Mouse (Mus musculus): ENCODE measurements around the gene Ehd4. TPM values are rescaled to one million over a fixed set of nuclear protein-coding genes. Genes with fewer than 3 reads are reported as not detected.
A peak's percentile ranks its signal among the peaks of the same experiment; 100 is the strongest.

Gene Ehd4
- polyA plus RNA-seq (2011; ENCODE audit: insufficient read length, low read depth, missing spikeins) = 19.5 and 22.9 TPM in 2 replicates

GRCm38 (mm10) chr2:120154361-120154894, at the start of gene Ehd4:
TSS of gene Ehd4 (minus strand) at chr2:120154606.
- Histone ChIP-seq H3K27ac (ENCODE audit: insufficient read depth, low read length) (no peak within 1 kb of the TSS), H3K4me3 (ENCODE audit: insufficient read depth, low read length) (peak within 1 kb of the TSS; percentile 77), H3K4me1 (ENCODE audit: control insufficient read depth, insufficient read depth, low read length) (no peaks in the 10 kb centered on the region; the same call in 1 of the 2 replicates)
- TF ChIP-seq POLR2A (IDR thresholded peaks at IDR 0.05; ENCODE audit: low read depth, low read length) (peak; percentile 60), CTCF (IDR thresholded peaks at IDR 0.05; ENCODE audit: borderline replicate concordance, insufficient read depth, low read length) (no peak)

- TF ChIP-seq POLR2A (IDR thresholded peaks at IDR 0.05; ENCODE audit: low read depth, low read length) (no peak), CTCF (IDR thresholded peaks at IDR 0.05; ENCODE audit: borderline replicate concordance, insufficient read depth, low read length) (no peak)
- no peak overlapping the region for H3K27ac ChIP-seq (ENCODE audit: insufficient read depth, low read length)
- no peak overlapping the region for H3K4me3 ChIP-seq (ENCODE audit: insufficient read depth, low read length)
- H3K4me1 ChIP-seq (ENCODE audit: control insufficient read depth, insufficient read depth, low read length) = no peaks in the 10 kb centered on the region
These were observed 49.3 kb upstream of the Ehd4 start for GRCm38 (mm10) chr2:120203742-120204141.

GRCm38 (mm10) chr2:120200077-120200476, 45.7 kb upstream of the Ehd4 start:
- no peak for TF ChIP-seq CTCF (IDR thresholded peaks at IDR 0.05; ENCODE audit: borderline replicate concordance, insufficient read depth, low read length)
- TF ChIP-seq POLR2A (IDR thresholded peaks at IDR 0.05; ENCODE audit: low read depth, low read length) = no peak
- H3K4me1 ChIP-seq (ENCODE audit: control insufficient read depth, insufficient read depth, low read length) = no peaks in the 10 kb centered on the region
- no peak overlapping the region for H3K4me3 ChIP-seq (ENCODE audit: insufficient read depth, low read length)
- H3K27ac ChIP-seq (ENCODE audit: insufficient read depth, low read length) = no peak overlapping the region

- no peak for TF ChIP-seq POLR2A (IDR thresholded peaks at IDR 0.05; ENCODE audit: low read depth, low read length)
- TF ChIP-seq CTCF (IDR thresholded peaks at IDR 0.05; ENCODE audit: borderline replicate concordance, insufficient read depth, low read length) = no peak
- no peaks in the 10 kb centered on the region for H3K4me1 ChIP-seq (ENCODE audit: control insufficient read depth, insufficient read depth, low read length)
- H3K4me3 ChIP-seq (ENCODE audit: insufficient read depth, low read length) = no peak overlapping the region
- H3K27ac ChIP-seq (ENCODE audit: insufficient read depth, low read length) = no peak overlapping the region
These were observed 33.8 kb upstream of the Ehd4 start for GRCm38 (mm10) chr2:120188174-120188573.

- TF ChIP-seq POLR2A (IDR thresholded peaks at IDR 0.05; ENCODE audit: low read depth, low read length) = no peak
- no peak for TF ChIP-seq CTCF (IDR thresholded peaks at IDR 0.05; ENCODE audit: borderline replicate concordance, insufficient read depth, low read length)
- no peak overlapping the region for H3K27ac ChIP-seq (ENCODE audit: insufficient read depth, low read length)
- no peaks in the 10 kb centered on the region for H3K4me1 ChIP-seq (ENCODE audit: control insufficient read depth, insufficient read depth, low read length)
- H3K4me3 ChIP-seq (ENCODE audit: insufficient read depth, low read length) = no peak overlapping the region
These were observed 33.2 kb upstream of the Ehd4 start for GRCm38 (mm10) chr2:120187583-120187982.

GRCm38 (mm10) chr2:120185527-120186276, 31.3 kb upstream of the Ehd4 start:
- no peak overlapping the region for H3K27ac ChIP-seq (ENCODE audit: insufficient read depth, low read length)
- peak; percentile 23; the same call in 1 of the 2 replicates for TF ChIP-seq CTCF (IDR thresholded peaks at IDR 0.05; ENCODE audit: borderline replicate concordance, insufficient read depth, low read length)
- TF ChIP-seq POLR2A (IDR thresholded peaks at IDR 0.05; ENCODE audit: low read depth, low read length) = no peak

GRCm38 (mm10) chr2:120178936-120179335, 24.5 kb upstream of the Ehd4 start:
- no peak overlapping the region for H3K4me3 ChIP-seq (ENCODE audit: insufficient read depth, low read length)
- no peaks in the 10 kb centered on the region for H3K4me1 ChIP-seq (ENCODE audit: control insufficient read depth, insufficient read depth, low read length)
- TF ChIP-seq POLR2A (IDR thresholded peaks at IDR 0.05; ENCODE audit: low read depth, low read length) (no peak), CTCF (IDR thresholded peaks at IDR 0.05; ENCODE audit: borderline replicate concordance, insufficient read depth, low read length) (no peak)
- H3K27ac ChIP-seq (ENCODE audit: insufficient read depth, low read length) = no peak overlapping the region

More at GRCm38 (mm10) chr2:120185527-120186276, 31.3 kb upstream of the Ehd4 start:
- no peak overlapping the region for H3K4me3 ChIP-seq (ENCODE audit: insufficient read depth, low read length)
- H3K4me1 ChIP-seq (ENCODE audit: control insufficient read depth, insufficient read depth, low read length) = no peaks in the 10 kb centered on the region

- H3K4me1 ChIP-seq (ENCODE audit: control insufficient read depth, insufficient read depth, low read length) = no peaks in the 10 kb centered on the region
- H3K27ac ChIP-seq (ENCODE audit: insufficient read depth, low read length) = no peak overlapping the region
- no peak for TF ChIP-seq POLR2A (IDR thresholded peaks at IDR 0.05; ENCODE audit: low read depth, low read length)
- peak; percentile 53 for TF ChIP-seq CTCF (IDR thresholded peaks at IDR 0.05; ENCODE audit: borderline replicate concordance, insufficient read depth, low read length)
- no peak overlapping the region for H3K4me3 ChIP-seq (ENCODE audit: insufficient read depth, low read length)
These were observed 19.3 kb upstream of the Ehd4 start for GRCm38 (mm10) chr2:120173718-120174117.

GRCm38 (mm10) chr2:120171362-120171761, 17.0 kb upstream of the Ehd4 start:
- no peak overlapping the region for H3K27ac ChIP-seq (ENCODE audit: insufficient read depth, low read length)
- no peak for TF ChIP-seq CTCF (IDR thresholded peaks at IDR 0.05; ENCODE audit: borderline replicate concordance, insufficient read depth, low read length)
- TF ChIP-seq POLR2A (IDR thresholded peaks at IDR 0.05; ENCODE audit: low read depth, low read length) = no peak
- H3K4me1 ChIP-seq (ENCODE audit: control insufficient read depth, insufficient read depth, low read length) = no peaks in the 10 kb centered on the region
- no peak overlapping the region for H3K4me3 ChIP-seq (ENCODE audit: insufficient read depth, low read length)

GRCm38 (mm10) chr2:120170726-120171125, 16.3 kb upstream of the Ehd4 start:
- Histone ChIP-seq H3K4me3 (ENCODE audit: insufficient read depth, low read length) (no peak overlapping the region), H3K4me1 (ENCODE audit: control insufficient read depth, insufficient read depth, low read length) (no peaks in the 10 kb centered on the region), H3K27ac (ENCODE audit: insufficient read depth, low read length) (no peak overlapping the region)
- no peak for TF ChIP-seq CTCF (IDR thresholded peaks at IDR 0.05; ENCODE audit: borderline replicate concordance, insufficient read depth, low read length)
- no peak for TF ChIP-seq POLR2A (IDR thresholded peaks at IDR 0.05; ENCODE audit: low read depth, low read length)

Measured in embryonic fibroblast, embryonic 13.5 days (primary cell).